Mouse (Mus musculus): ENCODE measurements around the gene Gm28035.

The Gm28035 gene

DNA sequence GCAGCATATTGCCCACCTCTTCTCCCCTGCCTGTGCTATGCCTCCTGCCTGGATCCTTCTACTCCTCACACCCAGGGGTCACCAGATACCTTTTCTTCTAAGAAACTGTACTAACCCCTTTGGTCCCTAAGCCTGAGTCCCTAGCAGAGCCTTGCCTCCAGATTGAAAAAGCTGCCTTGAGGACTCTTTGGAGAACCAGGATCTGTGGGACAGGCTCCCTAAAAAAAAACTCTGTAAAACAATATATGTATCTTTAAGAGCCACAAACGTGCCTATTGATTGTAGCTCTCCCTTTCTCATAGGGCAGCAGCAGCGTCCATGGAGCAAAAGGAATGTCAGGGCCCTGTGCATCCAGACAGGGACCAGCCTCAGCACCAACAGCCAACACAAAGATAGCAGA lies at the start of gene Gm28035:
Gene Gm28035, plus strand, starts transcription at position 301 of the 400 bp plus-strand sequence.
- DNase-seq (ENCODE audit: low read depth, low spot score): no peak

DNA sequence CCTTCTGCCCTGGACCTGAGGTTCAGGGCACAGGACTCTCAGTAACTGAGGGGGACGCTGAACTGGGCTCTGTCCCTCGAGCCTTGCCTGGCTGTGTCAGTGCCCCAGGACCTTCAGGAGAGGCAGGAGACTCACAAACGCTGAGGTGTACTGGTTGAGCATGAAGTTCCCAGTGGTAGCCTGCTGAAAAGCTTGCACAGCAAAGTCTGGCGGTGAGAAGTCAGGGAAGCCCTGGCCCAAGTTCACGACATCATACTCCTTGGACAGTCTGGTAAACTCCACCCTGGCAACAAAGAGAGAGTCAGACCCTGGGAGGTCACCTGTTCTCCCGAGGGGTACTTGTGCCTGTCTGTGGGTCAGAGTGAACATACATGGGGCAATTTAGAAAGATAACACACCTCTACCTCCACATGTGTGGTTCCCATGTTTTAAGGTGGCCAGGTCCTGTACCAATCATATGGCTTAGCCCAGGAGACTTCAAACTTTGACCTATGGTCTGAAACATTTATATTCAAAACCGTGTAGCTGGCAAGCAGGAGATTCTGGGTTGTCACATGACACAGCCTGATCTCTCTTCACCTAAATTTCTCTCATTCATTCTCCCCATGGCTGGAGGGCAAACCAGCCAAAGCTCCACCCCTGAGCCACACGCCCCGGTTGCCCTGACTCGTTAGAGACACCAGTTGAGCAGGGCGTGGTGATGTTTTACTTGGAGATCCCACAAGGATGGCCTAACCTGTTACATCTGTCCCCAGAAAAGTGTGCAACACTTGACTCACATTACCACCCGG lies 48.4 kb upstream of the Gm28035 start:
- DNase-seq (ENCODE audit: low read depth, low spot score): no peak

- no peak for DNase-seq (ENCODE audit: low read depth, low spot score)
These were observed 45.7 kb upstream of the Gm28035 start for GRCm38 (mm10) chr2:30194656-30195055.

DNA sequence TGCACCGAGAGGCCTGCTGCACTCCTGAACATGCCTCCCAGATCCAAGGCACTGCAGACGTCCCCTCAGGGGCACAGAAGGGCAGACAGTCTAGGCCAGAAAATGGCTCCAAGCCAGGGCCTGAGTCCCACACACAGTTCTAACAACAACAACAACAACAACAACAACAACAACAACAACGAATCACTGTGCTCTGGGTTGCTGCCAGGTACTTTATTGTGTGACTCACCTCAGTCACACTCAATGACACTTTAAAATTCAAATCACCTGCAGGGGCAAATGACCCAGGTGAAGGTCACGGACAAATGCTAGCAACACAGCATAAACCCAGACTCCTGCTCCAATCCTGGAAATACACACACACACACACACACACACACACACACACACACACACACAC lies 42.3 kb upstream of the Gm28035 start:
- DNase-seq (ENCODE audit: low read depth, low spot score): no peak

DNA sequence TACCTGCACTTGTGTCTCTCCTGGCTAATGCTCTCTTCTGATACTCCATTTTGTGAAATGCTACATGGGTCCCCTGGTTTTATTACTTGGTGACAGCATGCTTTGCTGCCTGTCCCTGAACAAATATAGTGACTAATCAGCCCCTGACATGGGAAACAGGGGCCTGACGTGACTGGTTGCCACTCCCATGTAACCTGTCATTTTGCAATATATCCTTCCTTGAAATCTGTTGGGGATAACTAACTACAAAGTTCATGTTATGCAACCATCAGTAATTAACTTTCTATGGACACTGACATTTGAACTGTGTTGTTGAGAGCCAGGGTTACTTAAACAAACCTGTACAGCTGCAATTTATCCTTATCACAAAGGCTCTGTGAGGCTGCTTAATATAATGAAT lies 40.4 kb upstream of the Gm28035 start:
- no peak for DNase-seq (ENCODE audit: low read depth, low spot score)

GRCm38 (mm10) chr2:30200388-30200925 lies 39.9 kb upstream of the Gm28035 start:
- DNase-seq (ENCODE audit: low read depth, low spot score): no peak

DNA sequence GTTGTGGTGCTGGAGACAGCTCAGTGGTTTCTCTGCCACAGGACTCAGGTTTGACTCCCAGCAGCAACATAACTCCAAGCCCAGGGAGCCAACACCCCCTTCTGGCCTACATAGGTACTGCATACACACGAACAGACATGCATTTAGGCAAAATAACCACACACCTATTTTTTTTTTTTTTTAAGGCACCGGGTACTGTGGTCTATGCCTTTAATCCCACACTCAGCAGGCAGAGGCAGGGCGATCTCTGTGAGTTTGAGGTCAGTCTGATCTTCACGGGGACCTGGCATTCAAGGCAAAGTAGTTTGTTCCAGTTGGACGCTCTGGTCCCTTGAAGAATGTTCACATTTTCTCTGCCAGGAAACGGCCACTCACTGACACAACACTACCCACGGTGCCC lies 36.9 kb upstream of the Gm28035 start:
- peak; percentile 88 for DNase-seq (ENCODE audit: low read depth, low spot score)

GRCm38 (mm10) chr2:30205255-30205628 lies 35.1 kb upstream of the Gm28035 start:
- no peak for DNase-seq (ENCODE audit: low read depth, low spot score)

DNA sequence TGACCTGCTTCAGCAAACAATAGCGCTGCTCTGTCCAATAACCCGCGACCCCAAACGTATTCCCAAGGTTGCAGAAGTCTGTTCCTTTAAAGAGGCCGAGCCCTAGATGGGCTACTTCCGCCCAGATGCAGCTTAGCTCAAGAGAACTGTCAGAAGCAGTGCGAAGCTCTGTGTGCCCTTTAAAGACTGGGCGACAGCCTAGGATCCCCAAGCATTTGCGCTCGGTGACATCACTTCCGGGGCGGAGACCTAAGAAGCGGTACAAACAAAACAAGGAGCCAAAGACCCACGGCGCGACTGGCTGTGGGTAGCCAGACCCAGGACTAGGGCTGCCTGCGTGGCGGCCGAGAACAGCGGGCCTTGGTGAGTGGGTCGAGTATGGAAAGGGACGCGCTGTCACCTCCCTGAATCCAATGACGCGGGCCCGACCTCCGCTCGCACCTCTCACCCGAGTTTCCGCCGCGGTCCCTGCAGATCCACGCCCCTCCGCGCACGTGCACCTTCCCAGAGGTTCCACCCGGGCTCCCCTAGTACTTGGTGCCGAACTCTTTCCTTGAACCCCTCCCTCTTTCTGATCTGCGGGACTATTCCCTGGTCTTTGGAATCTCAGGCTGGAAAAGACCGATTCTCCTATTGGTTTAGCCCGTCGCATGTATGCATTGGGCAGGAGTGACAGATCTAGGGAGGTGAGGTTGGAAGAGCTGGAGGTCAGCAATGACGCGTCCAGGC lies 34.6 kb upstream of the Gm28035 start, which contains the start of gene Kyat1:
Gene Kyat1, minus strand, starts transcription at position 219 of the 729 bp plus-strand sequence.
- DNase-seq (ENCODE audit: low read depth, low spot score): peak; percentile 97

GRCm38 (mm10) chr2:30207401-30207800 lies 33.0 kb upstream of the Gm28035 start:
- DNase-seq (ENCODE audit: low read depth, low spot score): no peak

GRCm38 (mm10) chr2:30207886-30208285 lies 32.5 kb upstream of the Gm28035 start:
- no peak for DNase-seq (ENCODE audit: low read depth, low spot score)

DNA sequence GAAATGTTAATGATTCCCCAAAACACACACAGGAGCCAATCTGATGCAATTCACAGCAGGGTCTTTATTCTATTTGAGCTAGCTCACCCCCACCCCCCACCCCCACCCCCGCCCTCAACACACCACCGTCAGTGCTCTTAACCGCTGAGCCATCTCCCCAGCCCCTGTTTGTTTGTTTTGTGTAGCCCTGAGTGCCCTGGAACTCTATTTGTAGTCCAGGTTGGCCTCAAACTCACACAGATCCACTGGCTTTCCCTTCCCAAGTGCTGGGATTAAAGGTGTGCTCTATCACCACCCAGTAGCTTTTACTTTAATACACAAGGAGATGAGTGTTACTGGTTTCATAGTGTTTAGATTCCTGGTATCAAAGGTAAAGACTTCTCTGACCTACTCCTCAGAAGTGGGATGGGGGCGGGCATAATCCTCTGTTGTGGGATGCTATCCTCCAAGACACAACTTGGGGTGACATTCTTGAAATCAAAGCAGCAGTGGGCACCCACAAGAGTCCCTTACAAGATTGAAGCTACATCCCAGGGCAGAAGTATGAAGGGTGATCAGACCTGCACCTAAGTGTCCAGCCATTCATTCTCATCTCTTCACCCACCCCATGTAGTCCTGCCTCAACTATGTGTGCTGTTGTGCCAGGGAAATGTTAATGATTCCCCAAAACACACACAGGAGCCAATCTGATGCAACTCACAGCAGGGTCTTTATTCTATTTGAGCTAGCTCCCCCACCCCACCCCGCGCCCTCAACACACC lies 28.8 kb upstream of the Gm28035 start:
- DNase-seq (ENCODE audit: low read depth, low spot score): no peak

GRCm38 (mm10) chr2:30212169-30212545 lies 28.2 kb upstream of the Gm28035 start:
- no peak for DNase-seq (ENCODE audit: low read depth, low spot score)

GRCm38 (mm10) chr2:30212951-30213350 lies 27.4 kb upstream of the Gm28035 start:
- DNase-seq (ENCODE audit: low read depth, low spot score): no peak

- DNase-seq (ENCODE audit: low read depth, low spot score): no peak
These were observed 25.6 kb upstream of the Gm28035 start for GRCm38 (mm10) chr2:30214745-30215144.

- DNase-seq (ENCODE audit: low read depth, low spot score): peak; percentile 30
These were observed 24.9 kb upstream of the Gm28035 start for GRCm38 (mm10) chr2:30215493-30215892.

DNA sequence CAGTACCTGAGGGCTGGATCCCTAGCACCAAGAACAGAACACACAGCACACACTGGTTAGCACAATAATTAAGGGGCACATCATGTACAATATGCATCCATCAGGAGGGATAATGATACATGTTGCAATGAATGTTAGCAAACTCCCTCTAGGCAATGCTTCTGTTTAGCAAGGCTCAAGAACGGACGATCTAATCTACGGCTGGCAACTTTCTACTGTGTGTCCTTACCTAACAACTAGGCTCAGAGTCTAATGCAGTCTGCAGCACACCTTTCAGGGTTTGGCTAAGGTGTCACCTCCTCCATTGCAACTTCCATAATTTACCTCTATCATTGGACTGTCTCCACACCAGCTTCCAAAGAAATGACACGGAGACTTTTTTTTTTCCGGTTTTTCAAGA lies 24.1 kb upstream of the Gm28035 start:
- no peak for DNase-seq (ENCODE audit: low read depth, low spot score)

DNA sequence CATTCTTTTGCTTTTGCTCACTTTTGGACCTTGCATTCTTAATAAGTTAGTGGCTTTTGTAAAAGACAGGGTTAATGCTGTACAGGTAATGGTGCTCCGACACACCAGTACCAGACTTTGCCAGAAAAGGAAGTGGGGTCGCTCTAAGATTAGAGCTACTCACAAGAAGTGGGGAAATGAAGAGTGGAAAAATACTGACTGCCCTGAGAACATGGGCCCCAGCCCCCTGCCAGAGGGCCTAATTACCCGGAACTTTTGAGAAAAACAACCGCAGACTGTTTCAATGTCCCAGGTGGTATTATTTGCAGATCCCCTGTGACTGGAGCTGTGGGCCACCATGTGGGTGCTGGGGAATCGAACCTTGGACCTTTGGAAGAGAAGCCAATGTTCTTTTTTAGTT lies 4.8 kb upstream of the Gm28035 start:
- no peak for DNase-seq (ENCODE audit: low read depth, low spot score)

DNA sequence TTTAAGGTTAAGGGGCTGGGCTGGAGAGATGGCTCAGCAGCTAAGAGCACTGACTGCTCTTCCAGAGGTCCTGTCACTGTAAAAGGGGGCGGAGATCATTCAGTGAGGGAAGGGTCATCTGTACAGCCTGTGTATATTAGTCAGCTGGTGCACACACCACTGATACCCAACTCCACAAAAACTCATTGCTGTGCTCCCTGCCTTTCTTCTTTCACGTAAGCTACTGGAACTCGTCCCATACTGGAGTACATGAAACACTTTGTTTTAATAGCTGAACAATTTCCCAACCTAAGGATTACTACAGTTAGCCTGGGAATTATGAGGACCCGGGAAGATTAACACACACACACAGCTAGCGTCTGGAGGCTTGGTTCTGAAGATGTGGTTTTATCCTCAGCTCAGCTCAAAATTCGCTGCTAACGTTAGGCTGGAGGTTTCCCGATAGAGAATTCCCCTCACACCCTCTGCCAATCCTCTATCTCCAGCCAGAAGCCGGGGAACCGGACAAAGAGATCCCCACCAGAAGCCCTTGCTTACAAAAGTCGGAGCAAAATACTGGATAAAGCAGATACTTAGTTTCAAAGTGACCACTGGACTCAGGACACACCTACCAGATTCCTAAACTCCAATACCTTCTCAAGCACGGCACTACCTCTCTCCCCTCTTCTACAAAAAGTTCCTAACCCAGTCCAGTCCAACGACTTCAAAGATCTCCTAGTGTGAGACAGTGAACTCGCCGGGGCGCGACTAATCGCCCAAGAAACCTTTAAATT lies 3.8 kb upstream of the Gm28035 start:
- DNase-seq (ENCODE audit: low read depth, low spot score): no peak

GRCm38 (mm10) chr2:30237199-30237880 lies 3.0 kb upstream of the Gm28035 start, which contains the start of gene Lrrc8a:
Lrrc8a (plus strand) TSS chr2:30237715.
- peak; percentile 98 for DNase-seq (ENCODE audit: low read depth, low spot score)

- DNase-seq (ENCODE audit: low read depth, low spot score): peak; percentile 82
These were observed 2.5 kb upstream of the Gm28035 start for GRCm38 (mm10) chr2:30237881-30238280.
